Mouse (Mus musculus): ENCODE results near the gene Cers2.

The Cers2 gene

GRCm38 (mm10) chr3:95289419-95289818 lies 25.2 kb upstream of the Cers2 start:
- no peak for DNase-seq (ENCODE audit: extremely low spot score)

GRCm38 (mm10) chr3:95290156-95290555 lies 24.4 kb upstream of the Cers2 start:
- no peak for DNase-seq (ENCODE audit: extremely low spot score)

- DNase-seq (ENCODE audit: extremely low spot score): no peak
Measured at GRCm38 (mm10) chr3:95291041-95291440, 23.6 kb upstream of the Cers2 start.

- DNase-seq (ENCODE audit: extremely low spot score): no peak
Measured at GRCm38 (mm10) chr3:95292899-95293298, 21.7 kb upstream of the Cers2 start.

- DNase-seq (ENCODE audit: extremely low spot score): no peak
Measured at GRCm38 (mm10) chr3:95293537-95293936, 21.1 kb upstream of the Cers2 start.

- DNase-seq (ENCODE audit: extremely low spot score): no peak
Measured at GRCm38 (mm10) chr3:95294316-95294715, 20.3 kb upstream of the Cers2 start.

- no peak for DNase-seq (ENCODE audit: extremely low spot score)
Measured at GRCm38 (mm10) chr3:95294718-95295117, 19.9 kb upstream of the Cers2 start.

- DNase-seq (ENCODE audit: extremely low spot score): no peak
Measured at GRCm38 (mm10) chr3:95295321-95296102, 19.1 kb upstream of the Cers2 start.

GRCm38 (mm10) chr3:95296103-95296469 lies 18.5 kb upstream of the Cers2 start:
- DNase-seq (ENCODE audit: extremely low spot score): peak; percentile 60

- no peak for DNase-seq (ENCODE audit: extremely low spot score)
Measured at GRCm38 (mm10) chr3:95298018-95298417, 16.6 kb upstream of the Cers2 start.

GRCm38 (mm10) chr3:95301204-95301796 lies 13.3 kb upstream of the Cers2 start:
- DNase-seq (ENCODE audit: extremely low spot score): no peak

GRCm38 (mm10) chr3:95306244-95306643 lies 8.3 kb upstream of the Cers2 start:
- no peak for DNase-seq (ENCODE audit: extremely low spot score)

- no peak for DNase-seq (ENCODE audit: extremely low spot score)
Measured at GRCm38 (mm10) chr3:95307100-95307499, 7.5 kb upstream of the Cers2 start, which contains the start of gene Anxa9. Gene Anxa9 (minus strand): TSS chr3:95307176.

GRCm38 (mm10) chr3:95310496-95310895 lies 4.1 kb upstream of the Cers2 start:
- DNase-seq (ENCODE audit: extremely low spot score): no peak

- DNase-seq (ENCODE audit: extremely low spot score): peak; percentile 59
Measured at GRCm38 (mm10) chr3:95310968-95311882, 3.4 kb upstream of the Cers2 start.

- no peak for DNase-seq (ENCODE audit: extremely low spot score)
Measured at GRCm38 (mm10) chr3:95312623-95313022, 2.0 kb upstream of the Cers2 start.

- no peak for DNase-seq (ENCODE audit: extremely low spot score)
Measured at GRCm38 (mm10) chr3:95313476-95313875, 1.1 kb upstream of the Cers2 start.

GRCm38 (mm10) chr3:95314075-95314474 lies 516 bp upstream of the Cers2 start:
- no peak for DNase-seq (ENCODE audit: extremely low spot score)

GRCm38 (mm10) chr3:95315094-95315843 lies 678 bp downstream of the Cers2 start:
- DNase-seq (ENCODE audit: extremely low spot score): peak; percentile 93

GRCm38 (mm10) chr3:95315844-95316550 lies 1.4 kb downstream of the Cers2 start:
- no peak for DNase-seq (ENCODE audit: extremely low spot score)
